Mouse (Mus musculus): ENCODE data around the gene Rgl2.
A peak's percentile ranks its signal among the peaks of the same experiment; 100 is the strongest.

Gene Rgl2

GRCm38 (mm10) chr17:33948090-33948904 lies 19.0 kb downstream of the Rgl2 start:
- DNase-seq (ENCODE audit: extremely low spot score, low spot score), result no peak

- DNase-seq (ENCODE audit: extremely low spot score, low spot score), result no peak
These were observed 19.7 kb downstream of the Rgl2 start for GRCm38 (mm10) chr17:33948905-33949537.

GRCm38 (mm10) chr17:33950131-33950625 lies 20.8 kb downstream of the Rgl2 start:
- DNase-seq (ENCODE audit: extremely low spot score, low spot score), result no peak

- DNase-seq (ENCODE audit: extremely low spot score, low spot score), result peak; percentile 89
These were observed 21.9 kb downstream of the Rgl2 start, which contains the start of gene B3galt4 for GRCm38 (mm10) chr17:33951021-33951946. B3galt4 (minus strand) TSS chr17:33951488.

- peak; percentile 18 for DNase-seq (ENCODE audit: extremely low spot score, low spot score)
These were observed 22.7 kb downstream of the Rgl2 start for GRCm38 (mm10) chr17:33952015-33952414.

- DNase-seq (ENCODE audit: extremely low spot score, low spot score), result no peak
These were observed 23.5 kb downstream of the Rgl2 start for GRCm38 (mm10) chr17:33952879-33953278.

- no peak for DNase-seq (ENCODE audit: extremely low spot score, low spot score)
These were observed 24.0 kb downstream of the Rgl2 start for GRCm38 (mm10) chr17:33953310-33953709.

GRCm38 (mm10) chr17:33953961-33954565 lies 24.7 kb downstream of the Rgl2 start:
- no peak for DNase-seq (ENCODE audit: extremely low spot score, low spot score)

- DNase-seq (ENCODE audit: extremely low spot score, low spot score), result no peak
These were observed 25.6 kb downstream of the Rgl2 start for GRCm38 (mm10) chr17:33954646-33955554.

- DNase-seq (ENCODE audit: extremely low spot score, low spot score), result peak; percentile 93
These were observed 26.3 kb downstream of the Rgl2 start, which contains the start of the genes Vps52 and Rps18 for GRCm38 (mm10) chr17:33955555-33956214. Vps52 (plus strand) TSS chr17:33955812. Rps18 (minus strand) TSS chr17:33956001.

- no peak for DNase-seq (ENCODE audit: extremely low spot score, low spot score)
These were observed 27.0 kb downstream of the Rgl2 start for GRCm38 (mm10) chr17:33956336-33956735.

GRCm38 (mm10) chr17:33957493-33957892 lies 28.1 kb downstream of the Rgl2 start:
- DNase-seq (ENCODE audit: extremely low spot score, low spot score), result no peak

GRCm38 (mm10) chr17:33958451-33958850 lies 29.1 kb downstream of the Rgl2 start:
- no peak for DNase-seq (ENCODE audit: extremely low spot score, low spot score)

GRCm38 (mm10) chr17:33959135-33959534 lies 29.8 kb downstream of the Rgl2 start:
- DNase-seq (ENCODE audit: extremely low spot score, low spot score), result no peak

GRCm38 (mm10) chr17:33959948-33960347 lies 30.6 kb downstream of the Rgl2 start:
- DNase-seq (ENCODE audit: extremely low spot score, low spot score), result no peak

- DNase-seq (ENCODE audit: extremely low spot score, low spot score), result no peak
These were observed 33.5 kb downstream of the Rgl2 start for GRCm38 (mm10) chr17:33962876-33963275.

- DNase-seq (ENCODE audit: extremely low spot score, low spot score), result no peak
These were observed 35.9 kb downstream of the Rgl2 start for GRCm38 (mm10) chr17:33965082-33965845.

GRCm38 (mm10) chr17:33965846-33966550 lies 36.7 kb downstream of the Rgl2 start:
- DNase-seq (ENCODE audit: extremely low spot score, low spot score), result no peak
